Mouse (Mus musculus) Patski (cell line): ENCODE measurements at regions not wholly inside any gene's neighbourhood (a gene's known extent, or its start where the extent isn't known, plus 50 kb on each side); places are given as distances from the start of the nearest gene placed in this dataset.

ENCODE experiments used
- ATAC-seq: fragments of 100-300 bp; one replicate; pipeline ENCODE4 v1.8.0; 2021
- CTCF ChIA-PET: fragments of 350-600 bp; sonication (Branson Sonifier 250); formaldehyde crosslinking; loops from one replicate; lab custom pipeline; 2022; ENCODE audit warnings: inconsistent platforms; lab: Charles Lee
- POLR2A ChIA-PET: fragments of 350-600 bp; sonication (Branson Sonifier 250); formaldehyde crosslinking; loops from one replicate; lab custom pipeline; 2022; ENCODE audit warnings: antibody characterized with exemption, inconsistent platforms; lab: Charles Lee
- DNase-seq: peaks from one replicate; pipeline ENCODE4 v3.0.0-alpha.2; 2011; ENCODE audit warnings: low read depth, low spot score
- H3K27me3 ChIP-seq: fragments of 371-371 bp; one replicate; pipeline ENCODE4 v1.5.1; 2021
- CTCF ChIP-seq: fragments of 100-300 bp; IDR thresholded peaks from one replicate; pipeline ENCODE4 v1.5.1; 2021
- in situ Hi-C: fragments of 300-500 bp; cut with MboI; formaldehyde crosslinking; loops from 3 replicates; pipeline ENCODE4 v1.11.1; 2018; ENCODE audit warnings: low pct_unique_long_range_greater_than_20kb, mixed read lengths

- no peak for DNase-seq
- peaks cover 4% of the 10 kb centered on the region for H3K27me3 ChIP-seq
- in situ Hi-C loops: no loop called here
- ChIA-PET CTCF (no interaction called here), POLR2A (no interaction called here)
- ATAC-seq: no peak
- TF ChIP-seq CTCF: no peak
Measured at GRCm38 (mm10) chr8:115448367-115448766, 259.2 kb downstream of the Maf start.

- H3K27me3 ChIP-seq: peaks cover 6% of the 10 kb centered on the region
- ATAC-seq (no peak), DNase-seq (no peak)
- ChIA-PET CTCF (no interaction called here), POLR2A (no interaction called here)
- no peak for TF ChIP-seq CTCF
- in situ Hi-C loops: no loop called here
Measured at GRCm38 (mm10) chr8:115444519-115444918, 263.1 kb downstream of the Maf start.

- ChIA-PET POLR2A (interaction anchor here (1.4 kb wide), 1 partner anchor 9 kb away, joined by 3 read pairs; no protein-coding TSS in a partner anchor), CTCF (interaction anchor here (1.0 kb wide), 1 partner anchor 8 kb away, joined by 3 read pairs; no protein-coding TSS in a partner anchor)
- peaks cover 11% of the 10 kb centered on the region for H3K27me3 ChIP-seq
- TF ChIP-seq CTCF: no peak
- no peak for DNase-seq
- no peak for ATAC-seq
- in situ Hi-C loops: no loop called here
Measured at GRCm38 (mm10) chr8:115441943-115442550, 265.5 kb downstream of the Maf start.

- CTCF ChIA-PET: no interaction called here
- ATAC-seq (no peak), DNase-seq (no peak)
- in situ Hi-C loops: no loop called here
- no peak for TF ChIP-seq CTCF
- POLR2A ChIA-PET: no interaction called here
- peaks cover 11% of the 10 kb centered on the region for H3K27me3 ChIP-seq
Measured at GRCm38 (mm10) chr8:115441323-115441722, 266.3 kb downstream of the Maf start.

- ChIA-PET CTCF (no interaction called here), POLR2A (no interaction called here)
- in situ Hi-C loops: no loop called here
- DNase-seq (no peak), ATAC-seq (no peak)
- peaks cover 11% of the 10 kb centered on the region for H3K27me3 ChIP-seq
- no peak for TF ChIP-seq CTCF
Measured at GRCm38 (mm10) chr8:115440151-115440550, 267.4 kb downstream of the Maf start.

GRCm38 (mm10) chr8:115439512-115439911 lies 268.1 kb downstream of the Maf start:
- in situ Hi-C loops: no loop called here
- peaks cover 11% of the 10 kb centered on the region for H3K27me3 ChIP-seq
- ChIA-PET CTCF (no interaction called here), POLR2A (no interaction called here)
- DNase-seq (no peak), ATAC-seq (no peak)
- TF ChIP-seq CTCF: no peak

GRCm38 (mm10) chr8:115437956-115438355 lies 269.6 kb downstream of the Maf start:
- no peak for ATAC-seq
- in situ Hi-C loops: no loop called here
- ChIA-PET CTCF (interaction anchor here (1.4 kb wide), 1 partner anchor 12 kb away, joined by 4 read pairs; no protein-coding TSS in a partner anchor), POLR2A (no interaction called here)
- no peak for DNase-seq
- no peak for TF ChIP-seq CTCF
- H3K27me3 ChIP-seq: peaks cover 11% of the 10 kb centered on the region

- no peak for ATAC-seq
- in situ Hi-C loops: no loop called here
- DNase-seq: no peak
- TF ChIP-seq CTCF: no peak
- H3K27me3 ChIP-seq: peaks cover 11% of the 10 kb centered on the region
- ChIA-PET POLR2A (no interaction called here), CTCF (interaction anchor here (1.0 to 1.5 kb wide), 3 partner anchors 15 to 22 kb away, joined by 3 read pairs; no protein-coding TSS in a partner anchor)
Measured at GRCm38 (mm10) chr8:115436356-115436721, 271.3 kb downstream of the Maf start.

- no peak for TF ChIP-seq CTCF
- ChIA-PET CTCF (interaction anchor here (1.0 to 1.5 kb wide), 2 partner anchors 14 to 16 kb away, joined by 3 read pairs; no protein-coding TSS in a partner anchor), POLR2A (no interaction called here)
- in situ Hi-C loops: no loop called here
- no peak for DNase-seq
- peaks cover 11% of the 10 kb centered on the region for H3K27me3 ChIP-seq
- ATAC-seq: no peak
Measured at GRCm38 (mm10) chr8:115435720-115436355, 271.8 kb downstream of the Maf start.

GRCm38 (mm10) chr8:115432396-115433040 lies 275.1 kb downstream of the Maf start:
- no peak for ATAC-seq
- in situ Hi-C loops: no loop called here
- ChIA-PET CTCF (no interaction called here), POLR2A (interaction anchor here (0.6 to 1.7 kb wide), 4 partner anchors 10 to 706 kb away, joined by 3 to 4 read pairs (median 3); no protein-coding TSS in a partner anchor)
- no peak for DNase-seq
- no peak for TF ChIP-seq CTCF
- peaks cover 8% of the 10 kb centered on the region for H3K27me3 ChIP-seq

- CTCF ChIA-PET: no interaction called here
- POLR2A ChIA-PET: interaction anchor here (1.7 kb wide), 1 partner anchor 40 kb away, joined by 4 read pairs; no protein-coding TSS in a partner anchor
- no peak for TF ChIP-seq CTCF
- ATAC-seq (no peak), DNase-seq (no peak)
- in situ Hi-C loops: no loop called here
- H3K27me3 ChIP-seq: peaks cover 10% of the 10 kb centered on the region
Measured at GRCm38 (mm10) chr8:115430793-115431192, 276.8 kb downstream of the Maf start.
